Mouse (Mus musculus) adrenal gland, postnatal 4 days (tissue): Measurements from ENCODE around the gene Gm37240. TPM values are rescaled to one million over a fixed set of nuclear protein-coding genes. Genes with fewer than 3 reads are reported as not detected.

ENCODE experiments used
- DNase-seq, 2 experiments: peaks; one replicate each; pipeline ENCODE4 v3.0.0; 2021 to 2022; ENCODE audit warnings: low spot score in 2 of 2, mixed read lengths in 2 of 2
- total RNA-seq, 2 experiments: library from RNA; stranded (reverse); gene quantifications; 2 replicates each; pipeline ENCODE4 v1.2.3; 2021

The Gm37240 gene
- total RNA-seq, 2 experiments from 2014 or later, result 8.0 to 8.3 TPM

DNA sequence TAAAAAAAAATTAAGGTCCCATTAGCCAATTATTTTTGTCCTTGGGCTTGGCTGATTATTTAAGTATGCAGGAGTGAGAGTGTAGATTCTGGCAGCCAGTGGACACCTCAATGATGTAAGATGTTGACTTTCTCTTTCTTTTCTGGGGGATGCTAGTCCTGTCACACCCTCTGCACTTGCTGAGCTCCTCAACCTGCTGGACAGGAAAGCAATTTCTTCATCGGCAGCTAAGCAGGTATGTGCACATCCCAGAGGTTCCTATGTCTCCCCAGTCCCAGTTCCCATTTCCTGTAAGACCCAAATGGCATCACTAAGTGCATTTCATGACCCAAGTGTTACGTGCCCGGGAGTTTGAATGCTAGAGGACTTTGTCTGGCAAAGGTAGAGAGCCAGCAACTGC, 242.5 kb downstream of the Gm37240 start:
- DNase-seq, result no peak

DNA sequence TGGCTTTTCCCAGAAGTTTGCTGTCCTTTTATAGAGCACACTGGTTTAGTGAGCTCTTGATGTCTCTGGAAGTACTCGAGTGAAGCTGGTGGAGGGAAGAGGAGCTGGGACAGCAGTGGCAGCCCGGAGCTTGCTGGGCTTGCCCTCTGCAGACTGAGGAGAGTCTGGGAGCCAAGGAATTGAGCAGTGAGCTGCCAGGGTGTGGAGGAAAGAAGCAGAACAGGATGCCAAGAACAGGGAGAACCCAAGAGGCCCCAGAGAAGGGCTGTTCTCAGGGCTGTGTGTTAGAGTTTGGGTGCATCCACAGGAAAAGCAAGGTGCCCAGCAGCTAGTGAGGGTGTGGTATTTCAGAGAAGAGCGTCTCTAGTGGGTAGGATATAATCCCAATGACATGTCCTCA, 245.6 kb downstream of the Gm37240 start:
- DNase-seq, result no peak

GRCm38 (mm10) chr3:85636716-85637447, 250.4 kb downstream of the Gm37240 start:
- DNase-seq, result no peak

GRCm38 (mm10) chr3:85635591-85635990, 251.7 kb downstream of the Gm37240 start:
- no peak for DNase-seq

- no peak for DNase-seq
Observed at GRCm38 (mm10) chr3:85635126-85635419, 252.2 kb downstream of the Gm37240 start.

DNA sequence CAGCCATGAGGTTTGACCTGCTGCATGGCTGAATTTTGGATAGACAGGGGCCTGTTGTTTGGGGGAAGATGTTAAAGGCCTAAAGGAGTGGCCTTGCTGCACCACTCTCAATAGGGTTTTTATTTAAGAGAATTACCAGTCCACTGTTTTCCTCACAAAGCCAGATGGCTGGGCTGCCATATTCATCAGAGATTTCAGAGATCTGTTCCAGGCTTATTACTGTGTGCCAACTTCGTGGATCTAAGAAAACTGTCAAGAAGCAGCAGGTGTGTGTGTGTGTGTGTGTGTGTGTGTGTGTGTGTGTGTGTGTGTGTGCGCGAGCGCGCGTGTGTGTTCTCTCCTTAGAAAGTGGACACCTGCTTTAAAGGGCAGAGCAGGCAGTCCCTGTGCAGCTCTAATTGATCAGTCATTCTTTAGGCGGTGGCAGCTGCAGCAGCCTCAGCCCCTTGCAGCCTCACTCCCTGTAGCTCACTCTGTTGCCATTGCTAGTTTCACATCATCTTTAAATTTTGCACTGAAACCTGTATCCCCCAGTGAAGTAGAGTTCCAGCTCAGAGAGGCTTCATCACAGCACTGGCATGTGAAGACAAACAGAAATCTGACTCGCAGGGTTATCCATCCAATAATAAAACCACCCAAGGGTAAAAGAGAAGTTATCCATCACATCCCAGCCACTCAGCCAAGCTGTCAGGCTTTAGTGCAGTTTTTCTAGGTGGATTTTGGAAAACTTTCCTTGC, 252.8 kb downstream of the Gm37240 start:
- DNase-seq, result no peak

DNA sequence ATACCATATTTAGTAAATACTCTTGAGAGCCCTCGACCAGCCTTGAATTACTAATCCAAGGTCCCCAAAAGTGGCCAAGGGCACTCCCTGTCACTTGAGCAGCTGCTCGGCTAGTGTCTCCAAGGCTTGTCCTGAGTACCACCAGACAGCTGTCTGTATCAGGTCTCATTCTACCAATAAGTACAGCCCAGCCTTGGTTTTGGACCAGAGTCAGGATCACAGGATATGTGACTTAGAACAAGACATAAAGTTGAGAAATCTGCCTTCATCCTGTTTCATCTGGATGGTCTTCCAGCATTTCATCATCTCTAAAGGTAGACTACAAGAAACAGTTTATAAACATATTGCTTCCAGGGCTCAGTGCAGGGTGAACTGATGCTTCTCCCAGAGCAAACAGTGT, 253.6 kb downstream of the Gm37240 start:
- no peak for DNase-seq

GRCm38 (mm10) chr3:85629895-85630510, 257.3 kb downstream of the Gm37240 start:
- no peak for DNase-seq

- DNase-seq, result no peak
Observed at GRCm38 (mm10) chr3:85619751-85620150, 267.6 kb downstream of the Gm37240 start.

GRCm38 (mm10) chr3:85619345-85619744, 268.0 kb downstream of the Gm37240 start:
- no peak for DNase-seq

GRCm38 (mm10) chr3:85618885-85619284, 268.4 kb downstream of the Gm37240 start:
- no peak for DNase-seq

DNA sequence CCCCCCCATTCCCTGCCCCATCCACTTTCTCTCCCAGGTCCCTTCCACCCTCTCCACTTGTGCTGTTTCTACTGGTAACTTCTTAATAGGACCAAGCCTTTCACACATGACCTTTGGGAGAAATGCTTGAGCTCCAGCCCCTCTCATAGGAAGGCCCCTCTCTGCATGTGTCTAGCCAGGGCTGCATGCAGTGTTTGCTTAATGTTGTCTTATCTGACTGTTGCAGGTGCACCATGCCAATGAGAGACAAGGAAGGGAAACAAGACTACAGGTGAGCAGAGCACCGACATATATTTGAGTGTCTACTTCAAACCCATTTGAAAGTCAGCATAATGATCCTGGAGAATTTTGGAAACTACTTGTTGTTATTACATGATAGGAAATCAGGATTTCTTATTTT, 270.9 kb downstream of the Gm37240 start:
- no peak for DNase-seq

DNA sequence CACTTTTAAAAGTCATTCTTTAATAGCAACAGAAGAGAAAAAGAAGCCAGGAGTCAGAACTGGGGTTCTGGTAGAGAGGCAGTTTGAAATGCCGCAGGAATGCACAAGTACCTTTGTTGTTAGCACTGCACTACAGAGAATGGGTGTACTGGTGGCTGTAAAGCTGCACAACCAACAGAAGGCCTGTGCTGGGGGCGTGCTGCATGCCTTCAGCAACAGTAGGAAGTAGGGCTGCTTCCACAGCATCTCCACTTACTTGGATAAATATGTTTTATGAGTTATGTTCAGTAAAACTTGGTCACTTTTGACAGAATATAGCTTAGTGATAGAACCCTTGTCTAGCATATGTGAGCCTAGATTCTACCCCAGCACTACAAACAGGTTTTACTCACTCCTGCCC, 279.6 kb downstream of the Gm37240 start:
- no peak for DNase-seq

GRCm38 (mm10) chr3:85606912-85607311, 280.4 kb downstream of the Gm37240 start:
- no peak for DNase-seq

DNA sequence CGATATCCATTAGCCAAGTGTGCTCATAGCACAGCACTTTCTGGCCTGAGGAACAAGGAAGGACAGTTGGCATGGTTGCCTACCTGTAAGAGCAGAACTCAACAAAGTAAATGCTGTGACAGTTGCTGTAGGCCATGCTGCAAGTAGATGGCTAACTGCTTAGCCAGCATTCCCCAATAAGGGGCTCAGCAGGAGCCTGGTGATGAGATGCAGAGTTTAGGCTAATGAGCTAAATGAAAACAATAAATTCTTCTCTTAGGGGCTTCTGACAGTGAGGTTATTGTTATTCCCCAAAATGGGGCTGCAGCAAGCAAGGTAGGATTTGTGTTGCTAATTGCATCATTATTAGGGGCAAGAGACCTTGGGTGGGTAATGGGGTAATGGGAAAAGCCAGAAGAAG, 283.5 kb downstream of the Gm37240 start:
- DNase-seq, result no peak

DNA sequence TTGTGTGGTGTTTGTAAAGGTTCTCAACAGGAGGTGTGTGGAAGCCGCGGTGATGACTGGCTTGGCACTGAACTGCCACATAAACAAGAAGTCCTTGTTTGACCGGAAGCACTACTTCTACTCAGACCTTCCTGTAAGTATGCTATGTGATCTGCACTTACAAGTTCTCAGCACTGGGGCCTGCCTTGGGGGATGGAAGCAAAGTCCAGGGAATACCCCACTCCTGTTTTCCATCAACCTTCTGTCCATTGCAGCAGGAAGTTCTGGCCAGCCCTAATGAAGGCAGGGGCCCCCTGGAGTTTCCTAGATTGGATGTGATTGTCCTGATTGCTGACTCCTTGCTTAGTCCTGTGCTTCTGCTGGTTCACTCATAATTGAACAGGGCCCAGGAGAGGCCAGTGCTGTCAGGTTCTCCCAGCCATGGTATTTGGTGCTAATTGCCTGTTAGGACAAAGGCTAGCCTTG, 285.4 kb downstream of the Gm37240 start:
- DNase-seq, result no peak

DNA sequence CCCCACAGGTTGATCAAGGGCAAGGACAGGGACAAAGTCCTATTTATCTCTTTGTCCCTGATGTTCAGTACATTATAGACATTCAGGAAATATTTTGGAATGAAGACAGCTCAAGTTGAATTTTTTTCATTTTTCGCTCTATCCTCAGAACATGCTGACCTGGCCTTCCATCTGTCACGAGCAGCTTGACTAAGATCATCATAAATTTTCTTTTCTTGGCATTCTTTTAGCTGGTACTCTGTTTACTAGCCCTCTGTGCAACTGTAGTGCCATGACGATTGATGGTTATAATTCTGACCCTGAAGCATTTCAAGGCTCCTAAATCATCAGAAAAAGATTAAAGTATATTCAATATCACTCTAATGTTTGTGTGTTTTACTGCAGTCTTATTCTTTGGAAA, 287.8 kb downstream of the Gm37240 start:
- DNase-seq, result no peak

- no peak for DNase-seq
Observed at GRCm38 (mm10) chr3:85594452-85594851, 292.9 kb downstream of the Gm37240 start.

DNA sequence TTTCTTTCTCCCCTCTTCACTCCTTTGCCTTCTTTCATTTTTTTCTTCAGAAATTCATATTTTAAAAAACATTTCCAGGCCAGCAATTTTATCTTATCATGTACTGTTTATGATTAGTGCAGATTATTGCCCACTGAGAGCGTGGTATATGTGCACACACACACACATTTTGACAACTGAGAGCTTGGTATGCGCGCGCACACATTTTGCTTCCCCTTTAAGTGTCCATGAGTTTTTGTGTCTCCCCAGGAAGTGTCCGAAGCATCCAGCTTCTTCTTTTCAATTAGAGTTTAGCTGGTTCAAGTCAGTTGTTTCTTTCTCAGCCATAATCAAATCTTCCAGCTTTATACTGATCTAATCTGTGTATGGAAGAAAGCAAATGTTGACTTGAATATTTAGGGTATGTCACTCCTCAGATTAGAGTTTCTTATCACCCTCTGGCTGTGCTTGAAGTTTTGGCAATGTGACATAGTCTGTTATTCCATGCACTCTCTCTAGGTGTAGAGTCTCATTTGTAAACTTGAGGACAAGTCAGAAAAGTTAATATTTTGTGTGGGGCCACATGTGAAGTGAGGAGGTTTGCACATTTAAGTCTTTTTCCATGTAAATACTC, 294.6 kb downstream of the Gm37240 start:
- DNase-seq, result no peak

- DNase-seq, result no peak
Observed at GRCm38 (mm10) chr3:85592067-85592466, 295.3 kb downstream of the Gm37240 start.

- DNase-seq, result no peak
Observed at GRCm38 (mm10) chr3:85590090-85590754, 297.1 kb downstream of the Gm37240 start.
